Mouse (Mus musculus): ENCODE data around the gene Plekha7.

- TF ChIP-seq CTCF (IDR thresholded peaks at IDR 0.05; ENCODE audit: borderline replicate concordance, control insufficient read depth, extremely low read depth, insufficient read depth, low read length, poor library complexity) (no peak), POLR2A (IDR thresholded peaks at IDR 0.05; ENCODE audit: control insufficient read depth, extremely low read depth, insufficient read depth, low read length, poor library complexity) (no peak)
Observed at GRCm38 (mm10) chr7:116294961-116295360, 13.2 kb downstream of the Plekha7 start.

Data from thymus, adult 2 months (tissue).